Mouse (Mus musculus) stomach, postnatal 0 days (tissue): ENCODE results near the gene Hint1.

Source experiments
- CTCF ChIP-seq: IDR thresholded peaks from 2 replicates; pipeline ENCODE4 v1.5.1; 2016; ENCODE audit warnings: antibody characterized with exemption, low read depth, mild to moderate bottlenecking, moderate library complexity
- EP300 ChIP-seq: optimal IDR thresholded peaks from 2 replicates; pipeline ENCODE3; 2016; ENCODE audit warnings: antibody characterized with exemption

DNA sequence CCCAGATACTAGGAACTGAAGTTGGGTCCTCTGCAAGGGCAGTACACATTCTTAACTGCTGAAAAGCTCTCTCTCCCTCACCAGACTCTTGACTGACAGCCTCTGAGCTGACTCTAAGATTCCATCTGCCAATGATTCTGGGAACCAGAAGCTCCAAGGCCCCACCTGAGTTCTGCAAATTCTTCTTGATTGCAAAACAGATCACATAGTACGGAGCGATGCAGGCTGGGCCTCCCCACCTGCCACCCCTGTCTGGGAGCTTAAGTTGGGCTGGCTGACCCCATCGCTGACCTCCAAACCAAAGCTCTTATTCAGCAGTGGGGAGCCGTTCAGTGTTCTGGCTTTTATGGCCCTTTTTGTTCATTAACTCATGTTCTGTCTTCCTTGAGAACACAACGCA is 31.3 kb downstream of the Hint1 start:
- TF ChIP-seq CTCF, result no peak
- TF ChIP-seq EP300, result no peak
